Mouse (Mus musculus) ZHBTc4 (cell line): ENCODE data around the gene Olfr761.
A peak's percentile ranks its signal among the peaks of the same experiment; 100 is the strongest.

Experiments
- DNase-seq: peaks from one replicate; pipeline ENCODE4 v3.0.0-alpha.2; 2011; ENCODE audit warnings: low read depth, low spot score

Olfr761 gene

DNA sequence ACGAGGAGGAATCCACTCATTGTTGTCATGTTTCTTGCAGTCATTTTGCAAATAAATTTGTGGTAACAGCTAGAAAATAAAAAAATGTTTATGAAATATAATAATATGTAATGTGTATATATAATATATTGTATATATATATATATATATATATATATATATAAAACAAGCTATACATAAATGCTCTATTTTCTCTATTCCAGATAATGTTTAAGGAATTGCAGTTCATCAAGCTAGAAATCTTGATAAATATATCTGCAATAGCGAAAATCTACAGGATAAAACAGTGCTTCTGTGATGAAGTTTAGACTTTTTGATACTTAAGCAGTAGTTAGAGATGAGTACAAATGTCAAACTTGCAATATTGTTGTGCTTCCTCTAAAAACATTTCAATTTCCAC lies at the start of gene Olfr761:
Gene Olfr761, minus strand, starts transcription at position 101 of the 400 bp plus-strand sequence.
- no peak for DNase-seq

DNA sequence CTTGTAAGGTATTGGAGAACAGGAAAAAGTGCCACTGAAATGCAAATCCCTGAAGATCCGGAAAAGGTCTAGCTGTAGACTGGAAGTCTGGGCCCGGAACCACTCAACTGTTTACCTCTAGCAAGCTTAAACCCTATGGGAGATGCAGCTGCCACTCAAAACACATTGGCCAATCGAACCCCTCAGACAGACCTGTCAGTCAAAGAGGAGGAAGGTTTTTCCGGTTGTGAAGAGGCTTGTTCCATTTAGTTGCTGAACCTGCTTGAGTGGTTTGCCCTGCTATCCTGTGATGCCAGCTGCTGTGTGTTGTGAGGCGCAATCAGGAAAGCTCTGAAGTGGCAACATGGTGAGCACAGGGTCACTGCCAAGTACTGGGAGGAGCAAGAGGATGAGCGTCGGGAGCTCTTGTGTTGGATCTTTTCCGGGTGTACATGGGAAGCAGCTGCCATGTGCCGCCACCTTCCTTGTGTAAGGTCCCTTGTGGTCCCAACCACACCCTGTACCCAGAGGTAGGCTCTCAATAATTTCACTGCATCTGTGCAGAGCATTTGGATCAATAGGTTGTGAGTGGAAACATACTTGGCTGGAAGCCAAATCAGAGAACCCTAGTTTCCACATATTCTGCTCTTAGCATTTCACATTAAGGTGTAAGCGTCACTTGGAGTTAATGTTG lies 42.9 kb upstream of the Olfr761 start:
- DNase-seq: peak; percentile 95

DNA sequence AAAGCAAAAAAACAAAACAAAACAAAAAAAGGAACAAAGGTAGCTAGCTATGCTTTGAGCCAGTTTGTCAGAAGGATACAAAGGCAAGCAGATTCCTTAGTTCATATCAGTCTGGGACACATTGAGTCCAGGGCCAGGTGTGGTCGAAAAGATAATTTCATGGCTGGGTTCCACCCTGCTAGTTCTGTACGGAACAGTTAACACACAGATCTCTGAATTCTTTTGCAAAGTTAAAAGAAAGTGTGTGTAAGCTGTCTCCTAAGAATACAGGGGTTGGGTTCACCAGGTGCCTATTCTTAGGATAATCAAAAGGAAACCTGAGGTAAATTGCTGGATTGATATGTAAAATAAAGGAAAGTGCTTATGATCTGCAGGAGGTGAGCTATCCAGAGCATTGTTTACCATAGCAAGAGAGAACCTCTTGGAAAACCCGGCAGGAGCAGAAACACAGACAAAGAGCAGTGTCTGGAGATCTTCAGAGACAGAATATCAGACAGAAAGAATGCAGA lies 37.6 kb upstream of the Olfr761 start:
- peak; percentile 94 for DNase-seq

DNA sequence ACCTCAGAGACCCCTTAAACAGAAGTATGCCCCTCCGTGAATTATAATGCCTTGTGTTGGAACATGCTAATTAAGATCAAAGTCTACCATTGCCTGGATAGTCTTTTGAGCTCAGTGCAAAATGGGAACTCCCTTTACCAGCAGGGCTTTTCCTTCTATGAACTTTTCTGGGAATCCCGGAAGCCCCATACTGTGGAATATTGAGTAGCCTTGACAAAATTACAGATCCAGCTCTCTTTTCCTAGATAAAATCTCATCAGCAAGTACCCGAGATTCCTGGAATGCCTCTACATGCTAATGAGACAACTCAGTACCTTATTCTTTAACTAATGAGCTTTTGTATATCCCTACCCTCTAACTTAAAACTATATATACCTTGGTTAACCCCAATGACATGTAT lies 20.7 kb upstream of the Olfr761 start:
- DNase-seq: peak; percentile 57

- DNase-seq: no peak
Observed at GRCm38 (mm10) chr17:37920248-37920647, 32.6 kb downstream of the Olfr761 start, which contains the start of gene Olfr128. Olfr128 (plus strand) TSS chr17:37920548.

DNA sequence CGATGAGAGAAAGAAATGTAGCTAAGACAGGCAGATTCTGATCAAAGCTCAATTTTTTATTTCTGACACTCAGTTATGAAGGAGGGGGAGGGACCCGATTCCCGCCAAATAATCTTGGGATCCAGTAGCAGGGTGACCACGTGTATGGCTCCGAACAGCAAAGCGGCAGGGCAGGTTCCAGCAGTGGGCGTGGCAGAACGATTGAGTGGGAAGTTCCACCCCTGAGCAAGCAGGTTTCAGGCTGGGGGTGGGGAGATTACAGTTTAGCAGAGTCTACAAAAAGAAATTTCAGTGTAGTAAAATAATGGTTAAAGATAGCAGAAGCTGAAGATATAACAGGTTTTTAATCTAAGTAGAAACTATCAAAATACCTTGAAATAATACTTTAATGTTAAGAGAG lies 46.1 kb downstream of the Olfr761 start:
- peak; percentile 30 for DNase-seq
